Mouse (Mus musculus) right cerebral cortex, postnatal 36 days (tissue): ENCODE results near the gene Mrgprb2.

Experiments
- DNase-seq, 2 experiments: peaks; one replicate each; pipeline ENCODE4 v3.0.0; 2022; ENCODE audit warnings: low spot score in 2 of 2, mixed read lengths in 1 of 2

Gene Mrgprb2

DNA sequence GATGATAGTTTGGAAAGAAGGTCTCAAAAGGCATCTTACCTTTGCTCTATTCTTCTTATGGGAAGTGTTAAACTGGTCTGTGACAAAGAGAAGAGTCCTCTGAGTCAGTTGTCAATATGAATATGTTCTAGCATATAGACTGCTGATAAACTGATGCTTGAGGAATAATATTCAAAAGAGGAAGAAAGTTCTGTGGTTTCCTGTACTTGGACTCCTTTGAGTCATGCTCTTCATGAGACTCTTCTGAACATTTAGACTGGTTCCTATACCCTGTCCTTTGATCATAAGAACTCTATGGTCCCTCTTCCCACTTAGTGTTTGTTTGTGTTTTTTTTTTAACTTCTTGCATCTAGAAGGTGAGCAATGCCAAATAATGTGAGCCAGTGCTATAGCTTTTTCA lies at the start of gene Mrgprb2:
TSS of gene Mrgprb2 (minus strand) at position 101 of the 400 bp plus-strand sequence.
- no peak for DNase-seq
